Mouse (Mus musculus) large intestine, adult 2 months (tissue): ENCODE data around the gene Fam19a3. TPM values are rescaled to one million over a fixed set of nuclear protein-coding genes. Genes with fewer than 3 reads are reported as not detected.
A peak's percentile ranks its signal among the peaks of the same experiment; 100 is the strongest.
"Not testable (repeated sequence)": the region's sequence is repeated elsewhere in the genome, so short reads cannot be mapped to it uniquely, and the experiment has no call there.

Experiments
- DNase-seq: peaks from one replicate; pipeline ENCODE4 v3.0.0-alpha.2; 2012; ENCODE audit warnings: low read depth, low spot score
- WGBS: fragments of 180-500 bp; shearing (Covaris S2); methylation state at CpG from one replicate; pipeline ENCODE4 v1.1.7; 2018; 5-methylcytosine and 5-hydroxymethylcytosine counted together
- polyA plus RNA-seq: library from polyadenylated mRNA; depleted of rRNA; stranded (reverse); fragments of >200 nt; gene quantifications from 2 replicates; pipeline ENCODE4 v1.2.3, GENCODE M21; 2012; rRNA removed

Gene Fam19a3
- 0.07 and 0.59 TPM in 2 replicates for polyA plus RNA-seq

DNA sequence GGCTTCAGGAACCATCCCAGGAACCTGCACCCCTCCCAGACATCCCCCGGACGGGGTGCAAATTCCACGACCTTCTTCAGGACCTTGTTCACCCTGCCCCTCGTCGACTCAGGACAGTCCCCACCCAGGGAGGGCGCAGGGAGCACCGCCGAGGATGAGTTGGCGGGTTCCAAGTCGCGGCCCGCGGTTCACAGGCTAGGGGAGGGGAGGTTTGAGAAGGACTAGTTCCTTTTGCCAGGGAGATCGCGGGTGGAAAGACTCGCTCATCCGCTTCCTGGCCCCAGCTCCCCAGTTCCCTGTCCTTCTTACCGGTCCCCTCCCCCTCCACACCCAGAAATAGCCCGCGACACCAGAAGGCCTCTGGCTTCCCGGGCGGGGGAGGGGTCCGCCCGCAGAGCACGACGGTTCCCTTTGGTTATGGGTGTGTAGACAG, at the start of gene Fam19a3:
Fam19a3 (minus strand) TSS at position 370 of the 433 bp plus-strand sequence.
- WGBS: 2% methylated on average over 26 of the region's 26 CpGs
- DNase-seq: no peak

DNA sequence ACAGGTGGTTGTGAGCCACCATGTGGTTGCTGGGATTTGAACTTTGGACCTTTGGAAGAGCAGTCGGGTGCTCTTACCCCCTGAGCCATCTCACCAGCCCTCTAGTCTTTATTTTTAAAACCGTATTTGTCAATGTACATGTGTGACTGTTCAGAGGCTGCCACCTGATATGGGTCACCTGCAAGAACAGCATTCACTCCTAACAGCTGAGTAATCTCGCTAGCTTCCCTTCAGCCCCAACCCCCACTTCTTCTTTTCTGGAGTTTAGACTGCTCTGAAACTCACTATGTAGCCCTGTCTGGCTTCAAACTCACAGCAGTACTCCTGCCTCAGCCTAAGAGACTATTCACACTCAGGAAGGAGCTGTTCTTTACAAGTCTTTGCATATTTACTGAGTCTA, 40.8 kb upstream of the Fam19a3 start:
- 78% methylated on average over 3 of the region's 3 CpGs for WGBS
- DNase-seq: no peak

DNA sequence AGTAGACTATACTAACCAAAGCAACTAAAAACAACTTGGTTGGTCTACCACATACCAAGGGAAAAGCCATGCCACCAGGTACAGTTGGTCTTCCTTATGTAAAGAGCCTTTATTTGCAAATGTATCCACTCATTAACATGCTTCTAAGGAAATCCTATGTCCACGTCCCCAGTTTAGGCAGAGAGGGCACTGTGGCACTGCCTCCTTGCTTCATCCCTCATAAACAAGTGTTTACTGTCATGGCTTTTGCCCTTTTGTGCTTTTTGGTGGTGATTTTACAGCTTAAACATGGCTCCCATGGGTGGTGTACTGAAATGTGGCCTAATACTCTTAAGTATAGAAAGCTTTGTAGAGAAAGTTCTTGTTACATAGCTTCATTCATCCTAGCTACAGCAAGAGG, 38.8 kb upstream of the Fam19a3 start:
- WGBS: 52% methylated on average over 1 of the region's 1 CpGs
- DNase-seq: no peak

DNA sequence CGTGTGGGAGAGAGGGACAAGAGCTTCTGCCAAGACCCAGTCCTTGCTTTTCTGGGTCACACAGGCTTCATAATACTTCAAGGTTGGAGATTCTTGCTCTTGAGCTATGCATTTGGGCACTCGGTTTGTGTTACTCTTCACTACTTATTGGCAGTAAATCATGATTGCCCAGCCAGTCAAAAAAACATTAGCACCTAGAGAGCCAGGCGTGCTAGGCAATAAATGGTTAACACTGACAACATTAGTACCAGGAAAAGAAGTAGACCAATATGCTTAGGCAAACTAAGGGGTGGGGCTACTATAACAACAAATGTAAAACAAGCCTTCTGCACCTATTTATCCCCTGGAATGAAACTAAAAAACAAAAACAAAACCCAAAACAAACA, 37.1 kb upstream of the Fam19a3 start:
- DNase-seq: no peak
- 0% methylated on average over 3 of the region's 3 CpGs for WGBS

DNA sequence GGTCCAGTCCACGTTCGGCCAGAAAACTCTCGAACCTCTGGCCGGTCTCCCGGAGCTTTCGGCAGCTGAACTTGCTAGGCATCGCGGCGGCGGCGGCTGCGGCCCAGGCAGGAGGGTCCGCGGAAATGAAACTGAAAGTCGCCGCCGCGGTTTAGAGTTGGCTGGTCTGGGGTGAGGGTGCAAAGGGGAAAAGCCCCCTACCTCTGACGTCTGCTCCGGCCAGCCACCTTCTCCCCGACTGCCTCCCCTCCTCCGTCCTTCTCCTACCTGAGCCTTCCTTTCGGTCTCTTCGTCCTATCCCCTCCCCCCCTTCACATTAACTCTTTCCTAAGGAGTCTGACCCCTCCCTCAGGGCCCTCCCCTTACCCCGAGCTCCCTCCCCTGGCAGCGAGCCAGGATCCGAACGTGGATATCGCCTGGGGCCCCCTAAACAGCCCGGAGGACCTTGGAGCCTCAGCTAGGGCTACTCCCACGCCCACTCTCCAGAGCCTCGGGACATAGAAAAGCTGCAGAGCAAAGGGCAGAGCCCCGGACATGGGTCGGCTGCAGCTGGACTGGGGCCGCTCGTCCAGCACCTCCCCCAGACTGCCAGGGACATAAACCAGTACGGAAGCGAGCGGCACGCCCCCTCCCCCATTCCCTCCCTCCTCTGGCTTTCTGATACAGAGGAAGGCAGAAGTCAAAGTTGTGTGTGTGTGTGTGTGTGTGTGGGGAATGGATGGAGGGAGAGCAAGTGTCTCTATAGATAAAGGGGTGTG, 36.5 kb upstream of the Fam19a3 start, which contains the start of gene Mov10:
Mov10 (minus strand) TSS at position 573 of the 758 bp plus-strand sequence.
- no peak for DNase-seq
- under 1% methylated on average over 40 of the region's 40 CpGs for WGBS

DNA sequence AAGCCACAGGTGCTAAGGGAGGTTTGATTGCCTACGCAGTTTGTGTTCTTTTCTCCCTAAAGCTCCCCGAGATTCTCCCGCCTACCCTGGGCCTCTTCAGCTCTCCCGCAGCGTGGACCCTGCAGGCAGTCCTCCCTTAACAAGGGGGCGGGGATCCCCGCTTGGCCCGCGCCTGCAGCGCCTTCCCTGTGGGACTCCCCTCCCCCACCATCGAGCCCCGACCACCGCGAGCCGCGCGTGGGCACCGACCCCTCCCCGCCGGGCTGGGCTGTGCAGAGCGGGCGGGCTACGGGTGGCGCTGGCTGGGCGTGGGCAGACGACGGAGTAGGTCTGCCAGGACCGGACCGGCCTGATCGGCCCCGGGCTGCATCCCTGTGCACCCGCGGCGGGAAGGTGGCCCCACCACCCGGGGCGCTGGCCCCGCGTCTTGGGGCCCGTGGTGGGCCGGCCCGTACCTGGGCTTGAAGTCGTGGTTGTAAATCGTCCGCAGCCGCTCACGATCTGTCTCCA, 35.9 kb upstream of the Fam19a3 start:
- no peak for DNase-seq
- WGBS: under 1% methylated on average over 46 of the region's 46 CpGs

DNA sequence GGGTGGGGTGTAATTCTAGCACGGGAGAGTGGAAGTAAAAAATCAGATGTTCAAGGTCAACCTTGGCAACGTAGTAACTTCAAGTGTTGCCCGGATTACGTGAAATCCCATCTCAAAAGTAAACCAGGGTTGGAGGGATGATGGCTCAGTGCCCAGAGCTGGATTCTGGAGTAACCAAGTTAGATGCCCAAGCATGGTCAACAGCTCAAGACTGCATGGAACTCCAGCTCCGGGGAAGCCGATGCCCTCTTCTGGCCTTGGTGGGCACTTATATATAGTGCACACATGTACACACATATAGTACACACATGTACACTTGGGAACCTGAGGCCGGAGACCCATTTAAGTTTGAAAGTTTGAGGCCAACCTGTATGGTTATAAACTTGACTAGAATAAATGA, 34.5 kb upstream of the Fam19a3 start:
- 91% methylated on average over 7 of the region's 7 CpGs for WGBS
- DNase-seq: no peak

DNA sequence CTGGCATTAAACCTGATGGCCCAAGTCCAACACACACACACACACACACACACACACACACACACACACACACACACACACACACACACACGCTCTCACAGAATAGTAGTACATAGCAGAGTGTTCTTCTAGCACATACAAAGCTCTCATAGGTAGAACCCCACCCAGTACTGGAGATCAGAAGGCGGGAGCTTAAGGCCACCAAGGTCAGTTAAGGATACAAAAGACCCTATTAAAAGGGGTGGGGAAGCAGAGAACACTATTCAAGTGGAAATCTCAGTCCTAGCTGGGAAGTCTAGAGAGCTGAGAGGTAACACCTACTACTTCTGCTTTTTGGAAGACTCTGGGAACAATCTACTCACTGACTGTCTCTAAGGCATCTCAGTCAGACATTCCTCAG, 33.7 kb upstream of the Fam19a3 start:
- WGBS: 59% methylated on average over 2 of the region's 2 CpGs

DNA sequence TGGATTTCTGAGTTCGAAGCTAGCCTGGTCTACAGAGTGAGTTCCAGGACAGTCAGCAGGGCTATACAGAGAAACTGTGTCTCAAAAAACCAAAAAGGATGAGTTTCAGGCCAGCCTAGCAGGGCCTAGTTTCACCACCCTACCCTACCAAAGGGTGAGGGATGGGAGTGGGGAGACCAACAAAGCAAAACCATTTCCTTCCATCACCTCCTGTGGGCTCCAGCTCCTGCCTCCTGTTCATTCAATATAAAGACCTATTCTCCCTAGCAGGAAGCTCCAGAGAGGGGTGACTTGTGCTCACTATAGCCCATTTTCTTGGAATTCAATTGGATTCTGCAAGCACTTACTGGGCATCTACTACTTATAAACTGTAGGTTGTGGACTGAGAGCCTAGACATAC, 33.1 kb upstream of the Fam19a3 start:
- WGBS: 97% methylated on average over 1 of the region's 1 CpGs
- no peak for DNase-seq

More for the DNA sequence above, 33.7 kb upstream of the Fam19a3 start:
- no peak for DNase-seq

DNA sequence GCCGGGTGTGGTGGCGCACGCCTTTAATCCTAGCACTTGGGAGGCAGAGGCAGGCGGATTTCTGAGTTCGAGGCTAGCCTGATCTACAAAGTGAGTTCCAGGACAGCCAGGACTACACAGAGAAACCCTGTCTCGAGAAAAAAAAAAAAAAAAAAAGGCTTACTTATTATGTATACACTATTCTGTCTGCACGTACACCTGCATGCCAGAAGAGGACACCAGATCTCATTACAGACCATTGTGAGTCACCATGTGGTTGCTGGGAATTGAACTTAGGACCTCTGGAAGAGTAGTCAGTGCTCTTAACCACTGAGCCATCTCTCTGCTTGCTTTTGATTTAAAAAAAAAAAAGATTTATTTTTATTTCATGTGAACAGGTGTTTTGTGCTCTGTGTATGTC, 31.6 kb upstream of the Fam19a3 start:
- DNase-seq: not testable (repeated sequence)
- WGBS: 82% methylated on average over 7 of the region's 7 CpGs

DNA sequence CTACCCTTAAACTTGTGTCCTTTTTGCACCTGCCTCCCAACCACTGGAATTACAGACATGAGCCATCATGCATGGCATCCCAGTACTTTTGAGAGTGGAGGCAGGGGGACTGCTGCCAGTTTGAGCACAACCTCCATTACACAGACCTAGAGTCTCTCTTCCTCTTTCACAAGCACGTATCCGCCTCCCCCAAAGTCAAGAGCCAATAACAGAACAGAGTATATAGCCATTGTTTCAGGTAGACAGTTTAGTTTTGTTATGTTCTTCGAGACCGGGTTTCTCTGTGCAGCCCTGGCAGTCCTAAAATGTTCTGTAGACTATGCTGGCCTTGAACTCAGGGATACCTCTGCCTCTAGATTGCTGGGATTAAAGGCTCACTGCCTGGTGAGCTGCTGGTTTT, 30.6 kb upstream of the Fam19a3 start:
- WGBS: 83% methylated on average over 4 of the region's 4 CpGs
- no peak for DNase-seq

DNA sequence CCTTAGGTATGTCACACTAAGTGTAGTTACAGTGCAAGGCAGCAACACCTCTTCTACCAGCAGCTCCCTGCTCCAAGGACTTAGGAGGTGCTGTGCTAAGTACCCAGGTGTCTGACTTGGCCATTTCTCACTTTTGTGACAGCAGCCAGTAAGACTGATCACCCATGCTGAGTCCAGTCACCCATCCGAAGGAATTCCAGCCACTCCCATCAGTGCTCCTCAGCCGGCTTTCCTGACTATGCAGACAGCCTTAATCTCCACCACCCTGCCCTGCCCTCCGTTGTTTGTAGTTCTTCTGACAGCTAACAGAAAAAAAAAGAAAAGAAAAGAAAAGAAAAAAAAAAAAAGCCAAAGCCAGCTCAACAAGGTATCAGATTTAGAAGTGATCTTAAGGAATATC, 30.1 kb upstream of the Fam19a3 start:
- 20% methylated on average over 3 of the region's 3 CpGs for WGBS
- no peak for DNase-seq

DNA sequence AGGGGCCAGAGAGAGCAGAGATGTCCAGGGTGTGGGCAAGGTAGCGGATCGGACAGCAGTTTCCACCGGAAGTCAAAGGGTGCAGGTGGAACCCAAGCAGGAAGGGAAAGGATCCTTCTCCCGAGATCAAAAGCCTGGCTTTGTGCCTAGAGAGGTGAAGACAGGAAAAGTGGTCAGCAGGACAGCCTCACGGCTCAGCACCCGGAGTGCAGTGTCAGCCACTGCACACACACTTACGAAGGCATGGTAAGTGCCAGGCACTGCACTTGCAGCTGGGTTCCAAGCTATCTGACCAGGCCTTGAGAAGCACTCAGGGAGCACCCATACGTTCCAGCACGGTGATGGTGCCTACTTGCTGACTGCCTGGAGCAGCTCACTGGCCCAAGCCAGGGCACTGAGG, 23.9 kb upstream of the Fam19a3 start:
- WGBS: 78% methylated on average over 9 of the region's 9 CpGs

DNA sequence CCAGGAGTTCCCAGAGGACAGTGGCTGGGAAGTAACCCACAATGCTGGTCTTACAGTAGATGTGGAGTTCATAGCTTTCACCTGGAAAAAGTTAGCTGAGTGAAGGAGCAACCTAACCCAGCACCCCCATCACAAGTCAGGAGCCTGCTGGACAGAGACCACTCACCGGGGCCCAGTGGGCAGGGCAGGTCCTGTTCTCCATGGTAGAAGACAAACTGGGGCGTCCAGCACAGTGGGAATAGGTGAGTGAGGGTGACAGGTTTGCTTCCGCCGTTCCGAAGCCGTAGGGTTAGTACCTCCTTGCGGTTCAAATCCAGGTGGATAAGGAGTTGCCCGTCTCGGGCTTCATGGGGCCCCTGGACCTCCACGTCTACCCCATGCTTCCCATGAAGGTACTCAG, 22.7 kb upstream of the Fam19a3 start:
- no peak for DNase-seq
- 97% methylated on average over 10 of the region's 10 CpGs for WGBS

More for the DNA sequence above, 23.9 kb upstream of the Fam19a3 start:
- no peak for DNase-seq

DNA sequence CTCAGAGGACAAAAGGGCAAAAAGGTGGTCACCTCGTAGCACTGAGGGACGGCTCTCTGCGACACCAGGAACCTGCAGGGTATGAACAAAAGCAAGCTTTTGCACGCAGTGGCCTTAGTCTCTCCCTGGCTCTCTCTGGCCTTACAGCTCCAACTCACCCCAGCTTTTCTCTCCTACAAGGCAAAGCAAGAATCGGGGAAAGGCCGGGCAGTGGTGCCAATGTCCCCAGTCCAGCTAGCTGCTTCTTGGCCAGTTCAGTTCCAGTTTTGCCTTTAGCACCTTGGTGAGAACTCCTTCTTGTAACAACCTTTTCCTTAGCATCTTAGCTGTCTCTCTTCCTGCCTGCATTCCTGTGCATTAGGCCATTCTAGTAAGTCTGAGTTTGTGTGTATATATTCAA, 19.8 kb upstream of the Fam19a3 start:
- WGBS: 96% methylated on average over 6 of the region's 6 CpGs
- DNase-seq: no peak

DNA sequence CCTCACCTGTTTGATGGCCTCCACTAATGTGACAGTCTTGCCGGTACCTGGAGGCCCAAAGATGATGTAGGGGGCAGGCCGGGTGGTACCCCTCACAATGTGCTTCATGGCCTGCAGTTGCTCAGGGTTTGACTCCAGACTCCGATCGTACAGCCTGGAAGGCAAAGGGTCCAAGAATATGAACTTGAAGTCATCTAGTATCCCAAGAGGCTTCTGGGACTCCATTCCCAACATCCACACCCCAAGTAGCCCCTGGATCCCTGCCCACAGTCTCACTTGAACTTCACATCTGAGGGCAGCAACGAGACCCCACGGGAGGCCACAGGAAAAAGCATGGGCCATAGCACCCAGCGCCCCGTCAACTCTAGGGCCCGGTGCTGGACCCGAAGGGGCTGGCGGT, 19.0 kb upstream of the Fam19a3 start:
- no peak for DNase-seq
- 96% methylated on average over 11 of the region's 11 CpGs for WGBS

DNA sequence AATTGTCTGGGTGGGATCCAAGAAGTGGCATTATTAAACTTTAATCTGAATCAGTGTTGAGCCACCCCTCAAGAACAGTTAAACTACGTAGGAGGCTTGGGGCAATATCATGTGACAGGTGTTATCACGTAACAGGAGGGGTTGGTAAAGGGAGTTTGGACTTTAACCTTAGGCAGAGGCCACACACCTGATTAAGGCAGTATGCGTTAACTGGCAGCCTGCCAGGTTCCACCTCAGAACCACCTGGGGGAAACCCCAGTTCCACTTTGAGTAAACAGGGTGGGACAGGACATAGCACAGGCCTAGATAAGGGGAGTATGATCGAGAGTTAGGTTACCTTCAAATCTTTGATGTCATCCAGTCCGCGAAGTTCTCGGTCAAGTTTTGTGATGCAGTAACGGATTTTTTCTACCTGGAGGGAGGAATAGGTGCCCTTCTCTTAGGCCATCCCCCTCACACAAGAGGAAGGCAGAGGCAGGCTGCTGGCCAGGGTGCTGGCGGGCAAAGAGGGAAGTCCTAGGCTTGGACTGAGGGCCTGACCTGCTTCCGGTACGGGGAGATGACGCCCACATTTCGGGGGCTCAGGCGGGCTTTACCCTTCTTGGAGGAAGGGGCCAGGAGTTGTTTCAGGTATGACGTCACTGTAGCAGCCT, 14.9 kb upstream of the Fam19a3 start:
- 37% methylated on average over 15 of the region's 15 CpGs for WGBS

DNA sequence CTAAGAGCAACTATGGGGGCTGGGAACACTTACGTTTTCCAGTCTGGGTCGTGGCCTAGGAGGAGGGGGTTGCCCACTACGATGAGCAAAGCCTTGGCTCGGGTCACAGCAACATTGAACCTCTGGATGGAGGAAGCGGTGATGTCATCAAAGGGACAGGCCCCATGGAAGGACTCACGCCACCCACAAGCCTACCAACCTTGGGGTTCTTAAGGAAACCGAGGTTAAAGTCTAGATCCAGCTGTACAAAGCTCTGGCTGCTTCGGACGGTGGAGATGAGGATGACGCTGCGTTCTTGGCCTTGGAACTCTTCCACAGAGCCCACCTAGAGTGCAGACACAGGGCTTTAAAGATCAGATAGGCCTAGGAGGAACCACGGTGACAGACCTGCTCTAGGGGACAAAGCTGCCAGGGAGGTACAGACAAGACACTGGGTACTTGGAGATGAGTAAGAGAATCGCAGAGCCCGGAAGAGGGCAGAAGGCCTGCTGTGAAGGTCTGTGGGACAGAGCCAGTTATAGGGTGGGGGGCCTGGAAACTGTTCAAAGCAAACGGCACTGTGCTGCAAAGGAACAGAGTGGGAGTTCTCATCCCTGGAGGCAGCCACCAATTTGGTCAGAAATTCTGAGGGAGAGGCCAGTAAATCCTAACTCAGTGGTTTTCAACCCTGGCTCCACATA, 14.2 kb upstream of the Fam19a3 start:
- no peak for DNase-seq
- 51% methylated on average over 15 of the region's 15 CpGs for WGBS

More for the DNA sequence above, 14.9 kb upstream of the Fam19a3 start:
- peak; percentile 98 for DNase-seq

DNA sequence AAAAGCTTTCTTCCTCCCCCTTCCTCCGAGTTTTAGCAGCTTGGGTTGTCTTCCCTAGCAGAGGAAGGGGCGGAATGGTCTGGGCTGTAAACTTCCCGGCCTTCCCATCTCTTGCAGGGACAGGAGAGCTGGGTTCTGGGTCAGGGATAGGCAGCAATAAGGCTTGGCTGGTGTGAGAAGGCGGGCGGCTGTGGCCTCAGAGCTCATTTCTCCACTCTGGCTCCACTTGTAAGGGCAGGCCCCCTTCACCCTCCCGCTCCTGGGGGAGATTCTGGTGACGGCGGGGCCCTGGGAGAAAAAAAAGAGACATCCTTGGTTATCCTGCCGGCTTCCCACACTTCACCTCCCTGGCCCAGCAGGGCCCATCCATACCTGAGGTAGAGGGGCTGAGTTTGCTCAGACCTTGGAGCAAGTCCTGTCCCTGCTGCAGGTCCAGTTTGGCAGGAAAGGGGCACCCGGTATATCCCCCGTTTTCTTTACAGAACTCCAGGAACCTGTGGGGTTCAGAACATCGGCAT, 13.4 kb upstream of the Fam19a3 start:
- 61% methylated on average over 12 of the region's 12 CpGs for WGBS
- no peak for DNase-seq
